Mouse (Mus musculus): ENCODE results near the gene Trpc4ap. TPM values are rescaled to one million over a fixed set of nuclear protein-coding genes. Genes with fewer than 3 reads are reported as not detected.

The Trpc4ap gene
- total RNA-seq, 2 experiments from 2014 or later, result 159 to 164 TPM

GRCm38 (mm10) chr2:155687746-155688145, 4.4 kb downstream of the Trpc4ap start:
- H3K27ac ChIP-seq, result no peak overlapping the region
- TF ChIP-seq CTCF (conservative IDR thresholded peaks at IDR 0.05), result no peak
- DNase-seq (ENCODE audit: low spot score in 2 of 2), result no peak
- H3K4me3 ChIP-seq, result no peak overlapping the region

GRCm38 (mm10) chr2:155686572-155686971, 5.6 kb downstream of the Trpc4ap start:
- H3K4me3 ChIP-seq, result no peak overlapping the region
- no peak overlapping the region for H3K27ac ChIP-seq
- DNase-seq (ENCODE audit: low spot score in 2 of 2), result no peak
- no peak for TF ChIP-seq CTCF (conservative IDR thresholded peaks at IDR 0.05)

GRCm38 (mm10) chr2:155683821-155684220, 8.4 kb downstream of the Trpc4ap start:
- TF ChIP-seq CTCF (conservative IDR thresholded peaks at IDR 0.05), result no peak
- Histone ChIP-seq H3K27ac (no peak overlapping the region), H3K4me3 (no peak overlapping the region)
- DNase-seq (ENCODE audit: low spot score in 2 of 2), result no peak

- Histone ChIP-seq H3K27ac (no peak overlapping the region), H3K4me3 (no peak overlapping the region)
- no peak for TF ChIP-seq CTCF (conservative IDR thresholded peaks at IDR 0.05)
- DNase-seq (ENCODE audit: low spot score in 2 of 2), result no peak
Observed at GRCm38 (mm10) chr2:155683137-155683536, 9.0 kb downstream of the Trpc4ap start.

- Histone ChIP-seq H3K27ac (no peak overlapping the region), H3K4me3 (no peak overlapping the region)
- TF ChIP-seq CTCF (conservative IDR thresholded peaks at IDR 0.05), result no peak
- no peak for DNase-seq (ENCODE audit: low spot score in 2 of 2)
Observed at GRCm38 (mm10) chr2:155681874-155682273, 10.3 kb downstream of the Trpc4ap start.

DNA sequence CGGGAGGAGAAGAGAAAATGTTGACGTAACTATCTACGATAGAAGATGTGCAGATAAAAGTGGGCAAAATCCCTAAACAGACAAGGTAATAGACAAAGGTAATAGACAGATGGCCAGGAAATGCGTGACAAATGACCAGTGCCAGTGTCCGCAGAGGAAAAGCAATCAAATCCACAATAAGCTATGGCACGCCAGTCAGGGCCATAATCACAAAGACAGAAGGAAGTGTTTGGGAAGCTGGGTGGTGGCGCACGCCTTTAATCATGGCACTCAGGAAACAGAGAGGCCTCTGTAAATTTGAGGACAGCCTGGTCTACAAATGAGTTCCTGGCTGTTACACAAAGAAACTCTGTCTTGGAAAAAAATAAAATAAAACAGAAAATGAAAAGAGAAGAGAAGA, 11.0 kb downstream of the Trpc4ap start:
- no peak for DNase-seq (ENCODE audit: low spot score in 2 of 2)
- no peak for TF ChIP-seq CTCF (conservative IDR thresholded peaks at IDR 0.05)
- no peak overlapping the region for H3K27ac ChIP-seq
- H3K4me3 ChIP-seq, result no peak overlapping the region

DNA sequence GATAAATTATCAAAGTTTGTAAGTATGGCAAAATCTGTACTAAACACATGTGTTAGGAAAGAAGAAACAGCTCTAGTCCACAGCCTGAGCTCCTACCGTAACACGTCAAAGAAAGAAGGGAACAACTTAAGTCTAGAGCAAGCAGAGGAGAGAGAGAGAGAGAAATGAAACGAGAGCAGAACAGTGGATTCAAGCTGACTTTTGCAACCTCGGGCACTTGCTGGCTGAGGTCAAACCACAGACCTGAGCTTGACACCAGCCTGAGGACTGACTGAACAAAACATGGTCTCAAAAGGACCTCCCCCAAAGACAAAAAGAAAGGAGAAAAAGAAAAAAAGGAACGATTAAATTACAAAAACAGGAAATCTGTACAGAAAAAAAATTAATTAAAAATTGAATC, 11.6 kb downstream of the Trpc4ap start:
- no peak for DNase-seq (ENCODE audit: low spot score in 2 of 2)
- H3K4me3 ChIP-seq, result no peak overlapping the region
- no peak for TF ChIP-seq CTCF (conservative IDR thresholded peaks at IDR 0.05)
- no peak overlapping the region for H3K27ac ChIP-seq

GRCm38 (mm10) chr2:155679586-155680110, 12.5 kb downstream of the Trpc4ap start:
- TF ChIP-seq CTCF (conservative IDR thresholded peaks at IDR 0.05), result no peak
- peak overlapping the region; percentile 20; the same call in 1 of the 2 replicates for H3K27ac ChIP-seq
- DNase-seq (ENCODE audit: low spot score in 2 of 2), result no peak

GRCm38 (mm10) chr2:155675118-155675517, 17.1 kb downstream of the Trpc4ap start:
- Histone ChIP-seq H3K27ac (peak overlapping the region; percentile 28; the same call in 1 of the 2 replicates), H3K4me3 (no peak overlapping the region)
- no peak for TF ChIP-seq CTCF (conservative IDR thresholded peaks at IDR 0.05)
- DNase-seq (ENCODE audit: low spot score in 2 of 2), result peak in 1 of 2 experiments; percentile 41

More at GRCm38 (mm10) chr2:155679586-155680110, 12.5 kb downstream of the Trpc4ap start:
- H3K4me3 ChIP-seq, result no peak overlapping the region

- Histone ChIP-seq H3K27ac (no peak overlapping the region), H3K4me3 (no peak overlapping the region)
- TF ChIP-seq CTCF (conservative IDR thresholded peaks at IDR 0.05), result peak; percentile 78
- peak in 1 of 2 experiments; percentile 59 for DNase-seq (ENCODE audit: low spot score in 2 of 2)
Observed at GRCm38 (mm10) chr2:155673546-155673945, 18.6 kb downstream of the Trpc4ap start.

DNA sequence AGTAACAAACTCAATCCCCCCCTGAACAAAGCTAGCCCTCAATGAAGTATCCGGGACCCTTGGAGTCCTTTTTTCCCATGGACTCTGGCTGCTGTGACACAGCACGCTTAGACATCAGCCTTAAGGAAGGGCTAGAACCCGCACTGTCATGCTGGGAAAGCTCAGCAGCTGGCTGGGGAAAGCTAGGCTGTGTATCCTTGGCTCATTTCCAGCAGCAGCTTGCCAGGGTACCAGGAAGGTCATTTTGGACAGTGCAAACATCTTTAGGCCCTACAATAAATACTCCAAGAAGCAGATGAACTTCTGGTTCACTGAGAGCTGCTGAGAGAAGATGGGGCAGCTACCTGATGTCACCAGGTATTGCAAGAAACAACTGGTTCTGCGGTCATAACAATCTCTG, 20.9 kb downstream of the Trpc4ap start:
- no peak for DNase-seq (ENCODE audit: low spot score in 2 of 2)
- TF ChIP-seq CTCF (conservative IDR thresholded peaks at IDR 0.05), result no peak
- no peak overlapping the region; the same call in 1 of the 2 replicates for H3K27ac ChIP-seq
- no peak overlapping the region for H3K4me3 ChIP-seq

GRCm38 (mm10) chr2:155668461-155668860, 23.7 kb downstream of the Trpc4ap start:
- no peak for DNase-seq (ENCODE audit: low spot score in 2 of 2)
- H3K27ac ChIP-seq, result no peak overlapping the region
- peak; percentile 73 for TF ChIP-seq CTCF (conservative IDR thresholded peaks at IDR 0.05)
- H3K4me3 ChIP-seq, result no peak overlapping the region

- no peak overlapping the region for H3K4me3 ChIP-seq
- TF ChIP-seq CTCF (conservative IDR thresholded peaks at IDR 0.05), result no peak
- no peak overlapping the region for H3K27ac ChIP-seq
- no peak for DNase-seq (ENCODE audit: low spot score in 2 of 2)
Observed at GRCm38 (mm10) chr2:155667881-155668280, 24.3 kb downstream of the Trpc4ap start.

GRCm38 (mm10) chr2:155663910-155664460, 28.2 kb downstream of the Trpc4ap start:
- TF ChIP-seq CTCF (conservative IDR thresholded peaks at IDR 0.05), result no peak
- DNase-seq (ENCODE audit: low spot score in 2 of 2), result no peak
- no peak overlapping the region for H3K4me3 ChIP-seq
- peak overlapping the region; percentile 80 for H3K27ac ChIP-seq
